Mouse (Mus musculus): Measurements from ENCODE around the gene Fam110c. TPM values are rescaled to one million over a fixed set of nuclear protein-coding genes. Genes with fewer than 3 reads are reported as not detected.

Gene Fam110c
- not detected in 2 replicates for total RNA-seq (2023)

GRCm38 (mm10) chr12:31073412-31074354 is at the start of gene Fam110c:
Gene Fam110c (plus strand): TSS chr12:31073861.

Other genes starting within 250 kb of the Fam110c start
- gene Alkal2, start 189.5 kb upstream of the Fam110c start, total RNA-seq (2023): not detected in 2 replicates
- gene Acp1, start 162.3 kb upstream of the Fam110c start, total RNA-seq (2023): 16.5 and 20.1 TPM in 2 replicates
- gene Sh3yl1, start 162.2 kb upstream of the Fam110c start, total RNA-seq (2023): 1.9 and 2.5 TPM in 2 replicates
- gene Gm6993, start 166.9 kb downstream of the Fam110c start, total RNA-seq (2023): not detected in 2 replicates
- gene Lamb1, start 191.4 kb downstream of the Fam110c start, total RNA-seq (2023): 0.47 TPM in 1 of 2 replicates, not detected in the other

Measured in neutrophil, adult 65 days (primary cell).